Mouse (Mus musculus) limb, embryonic 12.5 days (tissue): ENCODE measurements around the gene Gm10322. TPM values are rescaled to one million over a fixed set of nuclear protein-coding genes. Genes with fewer than 3 reads are reported as not detected.

ENCODE experiments used
- ATAC-seq: fragments of 200-750 bp; cut with Nextera tagmentation; 2 replicates; pipeline ENCODE4 v1.8.0; 2017; ENCODE audit warnings: low read depth, moderate TSS enrichment; ENCODE audit not compliant: insufficient number of reproducible peaks, insufficient read depth, low FRiP score, low TSS enrichment
- H3K27ac ChIP-seq: fragments of 300-500 bp; sonication (generic); 2 replicates; pipeline ENCODE4 v1.5.1; 2016; ENCODE audit warnings: mild to moderate bottlenecking, moderate library complexity
- H3K27me3 ChIP-seq: fragments of 300-500 bp; sonication (generic); 2 replicates; pipeline ENCODE4 v1.6.1; 2016; ENCODE audit warnings: mild to moderate bottlenecking, moderate library complexity
- H3K36me3 ChIP-seq: fragments of 300-500 bp; sonication (generic); 2 replicates; pipeline ENCODE4 v1.6.1; 2016; ENCODE audit warnings: mild to moderate bottlenecking, moderate library complexity
- H3K4me1 ChIP-seq: fragments of 300-500 bp; sonication (generic); replicated peaks from 2 replicates; pipeline ENCODE4 v1.6.1; 2016
- H3K4me2 ChIP-seq: fragments of 300-500 bp; sonication (generic); 2 replicates; pipeline ENCODE4 v1.6.1; 2016; ENCODE audit warnings: mild to moderate bottlenecking, moderate library complexity
- H3K4me3 ChIP-seq: fragments of 300-500 bp; sonication (generic); replicated peaks from 2 replicates; pipeline ENCODE4 v1.5.1; 2016; ENCODE audit warnings: mild to moderate bottlenecking
- H3K9ac ChIP-seq: fragments of 300-500 bp; sonication (generic); replicated peaks from 2 replicates; pipeline ENCODE4 v1.6.1; 2016; ENCODE audit warnings: mild to moderate bottlenecking, moderate library complexity
- H3K9me3 ChIP-seq: fragments of 300-500 bp; sonication (generic); 2 replicates; pipeline ENCODE4 v1.6.1; 2016; ENCODE audit warnings: mild to moderate bottlenecking, moderate library complexity
- WGBS: fragments of 180-500 bp; shearing (Covaris S2); methylation state at CpG from one replicate; pipeline ENCODE4 v1.1.7; 2016; 5-methylcytosine and 5-hydroxymethylcytosine counted together
- polyA plus RNA-seq: library from polyadenylated mRNA; unstranded; fragments of >200 nt; fragmentation: Nextera tagmentation; extraction: Ambion mirVana; gene quantifications from 2 replicates; pipeline ENCODE4 v1.2.1, GENCODE M21; 2016

Gene Gm10322
- polyA plus RNA-seq, 1 experiment from 2014 or later, result not detected

GRCm38 (mm10) chr10:59602043-59602442, 13.8 kb upstream of the Gm10322 start:
- H3K4me2 ChIP-seq, result no peak overlapping the region
- no peaks in the 10 kb centered on the region for H3K27me3 ChIP-seq
- no peaks in the 10 kb centered on the region for H3K9me3 ChIP-seq
- H3K4me1 ChIP-seq, result peaks cover 5% of the 10 kb centered on the region
- 61% methylated on average over 8 of the region's 8 CpGs for WGBS
- H3K27ac ChIP-seq, result no peak overlapping the region
- no peak overlapping the region for H3K4me3 ChIP-seq
- H3K9ac ChIP-seq, result no peak overlapping the region
- ATAC-seq, result no peak
- H3K36me3 ChIP-seq, result peaks cover 10% of the 10 kb centered on the region; the same call in 1 of the 2 replicates

GRCm38 (mm10) chr10:59602891-59603290, 13.0 kb upstream of the Gm10322 start:
- no peak overlapping the region for H3K9ac ChIP-seq
- H3K4me3 ChIP-seq, result no peak overlapping the region
- no peak overlapping the region for H3K27ac ChIP-seq
- H3K4me1 ChIP-seq, result peaks cover 5% of the 10 kb centered on the region
- ATAC-seq, result no peak
- H3K9me3 ChIP-seq, result no peaks in the 10 kb centered on the region
- H3K27me3 ChIP-seq, result no peaks in the 10 kb centered on the region
- WGBS, result 80% methylated on average over 14 of the region's 14 CpGs
- H3K4me2 ChIP-seq, result no peak overlapping the region
- peaks cover 10% of the 10 kb centered on the region; the same call in 1 of the 2 replicates for H3K36me3 ChIP-seq

- Histone ChIP-seq H3K4me2 (no peak overlapping the region), H3K27me3 (no peaks in the 10 kb centered on the region), H3K36me3 (peaks cover 5% of the 10 kb centered on the region; the same call in 1 of the 2 replicates), H3K9me3 (no peaks in the 10 kb centered on the region), H3K4me1 (peaks cover 5% of the 10 kb centered on the region), H3K4me3 (no peak overlapping the region), H3K9ac (no peak overlapping the region), H3K27ac (no peak overlapping the region)
- 61% methylated on average over 5 of the region's 5 CpGs for WGBS
- ATAC-seq, result no peak
These were observed 12.0 kb upstream of the Gm10322 start for GRCm38 (mm10) chr10:59603843-59604242.

GRCm38 (mm10) chr10:59604879-59605464, 10.9 kb upstream of the Gm10322 start:
- no peaks in the 10 kb centered on the region for H3K27me3 ChIP-seq
- H3K4me3 ChIP-seq, result no peak overlapping the region
- 87% methylated on average over 11 of the region's 11 CpGs for WGBS
- H3K4me2 ChIP-seq, result no peak overlapping the region
- ATAC-seq, result no peak
- H3K9ac ChIP-seq, result no peak overlapping the region
- no peaks in the 10 kb centered on the region for H3K36me3 ChIP-seq
- H3K27ac ChIP-seq, result no peak overlapping the region
- H3K4me1 ChIP-seq, result peaks cover 12% of the 10 kb centered on the region
- no peaks in the 10 kb centered on the region for H3K9me3 ChIP-seq

GRCm38 (mm10) chr10:59613276-59613675, 2.6 kb upstream of the Gm10322 start:
- no peak overlapping the region for H3K4me3 ChIP-seq
- no peaks in the 10 kb centered on the region for H3K36me3 ChIP-seq
- H3K27me3 ChIP-seq, result no peaks in the 10 kb centered on the region
- H3K4me2 ChIP-seq, result no peak overlapping the region
- H3K9me3 ChIP-seq, result no peaks in the 10 kb centered on the region
- no peak for ATAC-seq
- no peak overlapping the region for H3K9ac ChIP-seq
- WGBS, result 78% methylated on average over 5 of the region's 5 CpGs
- no peak overlapping the region for H3K27ac ChIP-seq
- H3K4me1 ChIP-seq, result peaks cover 39% of the 10 kb centered on the region

- H3K27ac ChIP-seq, result no peak overlapping the region
- no peak for ATAC-seq
- no peak overlapping the region for H3K9ac ChIP-seq
- peaks cover 39% of the 10 kb centered on the region for H3K4me1 ChIP-seq
- H3K27me3 ChIP-seq, result no peaks in the 10 kb centered on the region
- no peaks in the 10 kb centered on the region for H3K36me3 ChIP-seq
- 88% methylated on average over 5 of the region's 5 CpGs for WGBS
- H3K4me2 ChIP-seq, result peak overlapping the region; percentile 7; the same call in 1 of the 2 replicates
- no peaks in the 10 kb centered on the region for H3K9me3 ChIP-seq
- no peak overlapping the region for H3K4me3 ChIP-seq
These were observed 1.7 kb upstream of the Gm10322 start for GRCm38 (mm10) chr10:59614141-59614540.

- Histone ChIP-seq H3K4me1 (peaks cover 32% of the 10 kb centered on the region), H3K27me3 (no peaks in the 10 kb centered on the region), H3K9ac (peak overlapping the region; percentile 96; the same call in 1 of the 2 replicates), H3K9me3 (no peaks in the 10 kb centered on the region), H3K4me3 (peak overlapping the region; percentile 93), H3K27ac (no peak overlapping the region; the same call in 1 of the 2 replicates), H3K4me2 (peak overlapping the region; percentile 85), H3K36me3 (no peaks in the 10 kb centered on the region)
- ATAC-seq, result no peak
- 31% methylated on average over 5 of the region's 5 CpGs for WGBS
These were observed 452 bp upstream of the Gm10322 start for GRCm38 (mm10) chr10:59615411-59615810.

GRCm38 (mm10) chr10:59616522-59616921, 659 bp downstream of the Gm10322 start, which contains the start of gene Mcu:
Gene Mcu (minus strand): TSS chr10:59616692.
- Histone ChIP-seq H3K9ac (peak within 1 kb of the TSS; percentile 96), H3K27ac (peak within 1 kb of the TSS; percentile 90), H3K4me2 (peak within 1 kb of the TSS; percentile 85), H3K36me3 (no peaks in the 10 kb centered on the region), H3K4me3 (peak within 1 kb of the TSS; percentile 93), H3K9me3 (no peaks in the 10 kb centered on the region), H3K4me1 (peaks cover 32% of the 10 kb centered on the region), H3K27me3 (no peaks in the 10 kb centered on the region)
- ATAC-seq, result peak; percentile 98
- under 1% methylated on average over 36 of the region's 36 CpGs for WGBS

GRCm38 (mm10) chr10:59617776-59618175, 1.9 kb downstream of the Gm10322 start:
- H3K4me3 ChIP-seq, result no peak overlapping the region
- no peak for ATAC-seq
- H3K27ac ChIP-seq, result no peak overlapping the region
- no peaks in the 10 kb centered on the region for H3K9me3 ChIP-seq
- no peak overlapping the region for H3K4me2 ChIP-seq
- no peaks in the 10 kb centered on the region for H3K36me3 ChIP-seq
- WGBS, result 91% methylated on average over 7 of the region's 7 CpGs
- peaks cover 40% of the 10 kb centered on the region for H3K4me1 ChIP-seq
- H3K27me3 ChIP-seq, result no peaks in the 10 kb centered on the region
- H3K9ac ChIP-seq, result no peak overlapping the region

- Histone ChIP-seq H3K9ac (no peak overlapping the region), H3K4me2 (no peak overlapping the region), H3K4me1 (peaks cover 20% of the 10 kb centered on the region), H3K9me3 (no peaks in the 10 kb centered on the region), H3K4me3 (no peak overlapping the region), H3K27me3 (no peaks in the 10 kb centered on the region), H3K27ac (no peak overlapping the region), H3K36me3 (no peaks in the 10 kb centered on the region)
- ATAC-seq, result no peak
- WGBS, result 80% methylated on average over 10 of the region's 10 CpGs
These were observed 5.5 kb downstream of the Gm10322 start for GRCm38 (mm10) chr10:59621355-59621754.

GRCm38 (mm10) chr10:59623496-59623895, 7.6 kb downstream of the Gm10322 start:
- Histone ChIP-seq H3K4me3 (no peak overlapping the region), H3K27ac (no peak overlapping the region), H3K27me3 (no peaks in the 10 kb centered on the region), H3K9ac (no peak overlapping the region), H3K36me3 (no peaks in the 10 kb centered on the region), H3K9me3 (no peaks in the 10 kb centered on the region), H3K4me2 (no peak overlapping the region), H3K4me1 (peaks cover 16% of the 10 kb centered on the region)
- WGBS, result 55% methylated on average over 5 of the region's 5 CpGs
- ATAC-seq, result no peak
